ENCODE assay signal across 19 mouse cellular contexts in genomic region chr4:35356051-35356450, GRCm38 (mm10).
A peak's percentile ranks its signal among the peaks of the same experiment; 100 is the strongest.
DNase-seq lines count a peak whose midpoint lies in the region; ATAC-seq and TF ChIP-seq lines count a peak whose summit lies in the region.
"Had no signal": no experiment of that assay in that cellular context is flagged by ENCODE, and none has a peak within 500 bp of the region (broad histone marks: within the 10 kb centered on the region; RNA-seq: fewer than 3 reads in every experiment).

No protein-coding gene starts in this region.

- no peaks in the 10 kb centered on the region for H3K9me3 ChIP-seq in heart, embryonic 10.5 days
- no peaks in the 10 kb centered on the region for H3K9me3 ChIP-seq in liver, postnatal 0 days (ENCODE audit: low read length)
- H3K9me3 ChIP-seq: G1E had no signal

- no peak overlapping the region for H3K27ac ChIP-seq in heart, embryonic 10.5 days
- no peak overlapping the region for H3K27ac ChIP-seq in liver, adult 2 months (replicated peaks; ENCODE audit: insufficient read depth, low read depth, low read length)
- H3K27ac ChIP-seq in liver, postnatal 0 days (ENCODE audit: low read depth), result no peak overlapping the region

- no peak overlapping the region for H3K4me3 ChIP-seq in heart, embryonic 10.5 days
- no peak overlapping the region for H3K4me3 ChIP-seq in liver, adult 2 months (ENCODE audit: insufficient read depth, low read depth, low read length)
- H3K4me3 ChIP-seq in liver, postnatal 0 days (ENCODE audit: low read depth, low read length), result no peak overlapping the region

- peaks cover 13% of the 10 kb centered on the region; the same call in 1 of the 2 replicates for H3K4me1 ChIP-seq in heart, embryonic 10.5 days
- H3K4me1 ChIP-seq in liver, adult 2 months (ENCODE audit: control insufficient read depth, insufficient read depth, low read length), result no peaks in the 10 kb centered on the region
- no peaks in the 10 kb centered on the region for H3K4me1 ChIP-seq in liver, postnatal 0 days (ENCODE audit: insufficient read depth)

- no peak for TF ChIP-seq POLR2A in liver, adult 2 months (IDR thresholded peaks at IDR 0.05; ENCODE audit: extremely low read depth, insufficient read depth, low read length)

- no peaks in the 10 kb centered on the region for H3K79me2 ChIP-seq in liver, adult 2 months (ENCODE audit: control insufficient read depth, insufficient read depth, low read length)

- DNase-seq in heart, adult 11 months, result peak; percentile 10
- DNase-seq in heart, embryonic 10.5 days (ENCODE audit: low spot score), result no peak
- peak; percentile 6 for DNase-seq in liver, adult 2 months (ENCODE audit: extremely low read depth, low read depth, low spot score)
- DNase-seq in liver, postnatal 0 days, result no peak
- DNase-seq: adrenal gland, adult 2 months; adrenal gland, adult 8-10 months; adrenal gland, postnatal 10 days; adrenal gland, postnatal 14 days; adrenal gland, postnatal 25 days; adrenal gland, postnatal 36 days; B cell, adult 2 months; cerebellum, adult 11 months; cerebellum, adult 11-12 months; cerebellum, adult 18-20 months had no signal

- no peak for TF ChIP-seq CTCF in liver, adult 2 months (IDR thresholded peaks at IDR 0.05; ENCODE audit: low read depth, low read length)
- no peak for TF ChIP-seq CTCF in liver, postnatal 0 days (IDR thresholded peaks at IDR 0.05; ENCODE audit: low read depth)

- no peaks in the 10 kb centered on the region for H3K27me3 ChIP-seq in heart, embryonic 10.5 days (ENCODE audit: insufficient read depth, poor library complexity, severe bottlenecking)
- no peaks in the 10 kb centered on the region for H3K27me3 ChIP-seq in liver, adult 2 months (ENCODE audit: control insufficient read depth, insufficient read depth, low read length)
- H3K27me3 ChIP-seq in liver, postnatal 0 days (ENCODE audit: insufficient read depth, low read length), result no peaks in the 10 kb centered on the region
- H3K27me3 ChIP-seq: CH12.LX had no signal

- ATAC-seq in liver, postnatal 0 days, result no peak
- ATAC-seq: activated CD4-positive, CD25-positive, alpha-beta regulatory T cell, adult 4 months; CD4-positive, CD25-positive, alpha-beta regulatory T cell, adult 4 months; Patski had no signal

- H3K9ac ChIP-seq in liver, adult 2 months (ENCODE audit: low read depth, low read length), result no peak overlapping the region
- no peak overlapping the region for H3K9ac ChIP-seq in liver, postnatal 0 days (replicated peaks)

- no peaks in the 10 kb centered on the region for H3K36me3 ChIP-seq in heart, embryonic 10.5 days
- H3K36me3 ChIP-seq in liver, adult 2 months (ENCODE audit: control insufficient read depth, insufficient read depth, low read length), result no peaks in the 10 kb centered on the region
- H3K36me3 ChIP-seq in liver, postnatal 0 days (replicated peaks; ENCODE audit: insufficient read depth, low read length), result no peaks in the 10 kb centered on the region
- H3K36me3 ChIP-seq: G1E had no signal

- no peak for TF ChIP-seq EP300 in liver, postnatal 0 days (IDR thresholded peaks at IDR 0.05; ENCODE audit: low read depth)

- WGBS in heart, embryonic 10.5 days, result 44% methylated on average over 6 of the region's 6 CpGs
- 80% methylated on average over 6 of the region's 6 CpGs for WGBS in liver, adult 2 months
- 81% methylated on average over 6 of the region's 6 CpGs for WGBS in liver, postnatal 0 days (ENCODE audit: insufficient replicate concordance)

- no peak overlapping the region for H3K4me2 ChIP-seq in liver, postnatal 0 days (ENCODE audit: low read depth, low read length)

Comparison
In these comparisons a context has a peak if more than half of its experiments do, and no peak if none do; other contexts are left out.
1. DNase-seq: peak in heart, adult 11 months (single experiment) and liver, adult 2 months (single experiment); none in heart, embryonic 10.5 days (single experiment) and liver, postnatal 0 days (single experiment).